Mouse (Mus musculus) heart, embryonic 12.5 days (tissue): ENCODE measurements around the gene Arhgap42. TPM values are rescaled to one million over a fixed set of nuclear protein-coding genes. Genes with fewer than 3 reads are reported as not detected.

Source experiments
- ATAC-seq: fragments of 200-750 bp; cut with Nextera tagmentation; 2 replicates; pipeline ENCODE4 v1.8.0; 2017; ENCODE audit warnings: moderate TSS enrichment, moderate library complexity; ENCODE audit not compliant: insufficient number of reproducible peaks, low FRiP score
- H3K27ac ChIP-seq: fragments of 300-500 bp; sonication (generic); 2 replicates; pipeline ENCODE4 v1.5.1; 2016; ENCODE audit warnings: mild to moderate bottlenecking, moderate library complexity; ENCODE audit not compliant: poor library complexity, severe bottlenecking
- H3K27me3 ChIP-seq: fragments of 300-500 bp; sonication (generic); replicated peaks from 2 replicates; pipeline ENCODE4 v1.6.1; 2016; ENCODE audit warnings: mild to moderate bottlenecking, moderate library complexity
- H3K36me3 ChIP-seq: fragments of 300-500 bp; sonication (generic); 2 replicates; pipeline ENCODE4 v1.6.1; 2016; ENCODE audit warnings: mild to moderate bottlenecking, moderate library complexity
- H3K4me1 ChIP-seq: fragments of 300-500 bp; sonication (generic); replicated peaks from 2 replicates; pipeline ENCODE4 v1.6.1; 2016; ENCODE audit warnings: mild to moderate bottlenecking
- H3K4me2 ChIP-seq: fragments of 300-500 bp; sonication (generic); 2 replicates; pipeline ENCODE4 v1.6.1; 2016; ENCODE audit warnings: mild to moderate bottlenecking, moderate library complexity
- H3K4me3 ChIP-seq: fragments of 300-500 bp; sonication (generic); 2 replicates; pipeline ENCODE4 v1.5.1; 2016; ENCODE audit warnings: mild to moderate bottlenecking
- H3K9ac ChIP-seq: fragments of 300-500 bp; sonication (generic); 2 replicates; pipeline ENCODE4 v1.6.1; 2016; ENCODE audit warnings: mild to moderate bottlenecking, moderate library complexity
- H3K9me3 ChIP-seq: fragments of 300-500 bp; sonication (generic); replicated peaks from 2 replicates; pipeline ENCODE4 v1.6.1; 2016; ENCODE audit warnings: mild to moderate bottlenecking, moderate library complexity
- WGBS: fragments of 180-500 bp; shearing (Covaris S2); methylation state at CpG from one replicate; pipeline ENCODE4 v1.1.7; 2016; 5-methylcytosine and 5-hydroxymethylcytosine counted together
- polyA plus RNA-seq: library from polyadenylated mRNA; unstranded; fragments of >200 nt; fragmentation: Nextera tagmentation; extraction: Ambion mirVana; gene quantifications from 2 replicates; pipeline ENCODE4 v1.2.1, GENCODE M21; 2016

The Arhgap42 gene
- polyA plus RNA-seq, 1 experiment from 2014 or later = 14.8 TPM

GRCm38 (mm10) chr9:9142561-9142960, 96.3 kb downstream of the Arhgap42 start:
- Histone ChIP-seq H3K4me1 (no peaks in the 10 kb centered on the region), H3K4me2 (no peak overlapping the region), H3K4me3 (no peak overlapping the region), H3K27me3 (no peaks in the 10 kb centered on the region), H3K27ac (no peak overlapping the region), H3K9ac (no peak overlapping the region), H3K9me3 (no peaks in the 10 kb centered on the region), H3K36me3 (no peaks in the 10 kb centered on the region)
- 79% methylated on average over 7 of the region's 7 CpGs for WGBS
- no peak for ATAC-seq

- H3K4me1 ChIP-seq = no peaks in the 10 kb centered on the region
- no peak for ATAC-seq
- H3K9me3 ChIP-seq = no peaks in the 10 kb centered on the region
- no peaks in the 10 kb centered on the region for H3K36me3 ChIP-seq
- no peak overlapping the region for H3K4me2 ChIP-seq
- WGBS = 67% methylated on average over 1 of the region's 1 CpGs
- no peaks in the 10 kb centered on the region for H3K27me3 ChIP-seq
- H3K4me3 ChIP-seq = no peak overlapping the region
- H3K27ac ChIP-seq = no peak overlapping the region
- no peak overlapping the region for H3K9ac ChIP-seq
Measured at GRCm38 (mm10) chr9:9142144-9142543, 96.8 kb downstream of the Arhgap42 start.

DNA sequence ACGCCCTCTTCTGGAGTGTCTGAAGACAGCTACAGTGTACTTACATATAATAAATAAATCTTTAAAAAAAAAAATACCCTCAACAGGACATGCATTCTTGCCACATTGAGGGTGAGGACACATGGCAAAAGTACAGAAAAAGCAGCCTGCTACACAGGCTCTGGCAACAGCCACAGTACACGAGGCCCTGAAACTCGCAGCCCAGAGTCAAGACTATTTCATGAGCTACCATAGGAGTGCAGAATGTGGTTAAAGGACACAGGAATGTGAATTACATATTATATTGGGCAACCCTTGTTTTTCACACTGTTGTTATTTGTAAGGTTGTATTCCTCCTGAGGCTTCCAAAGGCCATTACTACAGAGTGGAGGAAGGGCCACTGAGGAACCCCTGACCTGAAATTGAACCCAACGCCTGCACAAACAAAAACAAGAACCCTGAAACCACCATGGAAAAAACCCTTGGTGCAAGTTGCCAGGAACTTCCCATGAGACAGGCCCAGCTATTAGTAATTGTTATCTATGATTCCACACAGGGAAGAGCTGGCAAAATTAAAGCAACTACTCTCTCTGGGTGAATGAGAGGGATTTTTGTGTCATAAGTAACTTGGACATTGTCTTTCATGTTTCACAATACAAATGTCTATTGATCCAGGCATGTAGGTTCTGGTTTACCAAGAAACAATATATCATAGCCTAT, 109.8 kb downstream of the Arhgap42 start:
- H3K9me3 ChIP-seq = no peaks in the 10 kb centered on the region
- no peak for ATAC-seq
- no peak overlapping the region for H3K4me2 ChIP-seq
- H3K27me3 ChIP-seq = no peaks in the 10 kb centered on the region
- H3K4me1 ChIP-seq = peaks cover 9% of the 10 kb centered on the region
- H3K27ac ChIP-seq = no peak overlapping the region
- 84% methylated on average over 4 of the region's 4 CpGs for WGBS
- H3K4me3 ChIP-seq = no peak overlapping the region
- no peaks in the 10 kb centered on the region for H3K36me3 ChIP-seq
- no peak overlapping the region for H3K9ac ChIP-seq

- Histone ChIP-seq H3K9me3 (no peaks in the 10 kb centered on the region), H3K36me3 (no peaks in the 10 kb centered on the region), H3K9ac (no peak overlapping the region), H3K27me3 (no peaks in the 10 kb centered on the region), H3K27ac (no peak overlapping the region), H3K4me1 (peaks cover 9% of the 10 kb centered on the region), H3K4me3 (no peak overlapping the region), H3K4me2 (no peak overlapping the region)
- 33% methylated on average over 4 of the region's 4 CpGs for WGBS
- no peak for ATAC-seq
Measured at GRCm38 (mm10) chr9:9127041-9127755, 111.7 kb downstream of the Arhgap42 start.

DNA sequence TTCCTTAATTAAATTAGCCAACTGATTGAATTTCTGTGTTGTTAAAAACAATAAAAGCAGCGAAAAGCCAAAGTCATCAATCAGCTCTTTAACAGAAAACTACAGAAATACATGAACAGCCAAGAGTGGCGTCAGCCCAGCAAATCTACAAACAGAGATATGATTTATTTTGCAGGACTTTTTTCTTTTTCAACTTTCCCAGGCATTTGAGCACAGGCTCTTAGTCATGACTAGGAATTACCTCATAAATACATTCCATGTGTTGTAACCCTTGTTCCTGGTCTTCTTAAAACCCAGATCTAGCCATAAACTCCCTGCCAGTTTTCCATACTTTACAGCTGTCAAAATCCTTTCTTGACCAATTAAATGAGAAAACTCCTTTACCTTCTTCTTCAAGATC, 114.7 kb downstream of the Arhgap42 start:
- Histone ChIP-seq H3K4me3 (no peak overlapping the region), H3K27me3 (no peaks in the 10 kb centered on the region), H3K36me3 (no peaks in the 10 kb centered on the region), H3K4me2 (no peak overlapping the region), H3K27ac (no peak overlapping the region), H3K4me1 (peaks cover 20% of the 10 kb centered on the region), H3K9me3 (no peaks in the 10 kb centered on the region), H3K9ac (no peak overlapping the region)
- no peak for ATAC-seq
- WGBS = 71% methylated on average over 2 of the region's 2 CpGs

DNA sequence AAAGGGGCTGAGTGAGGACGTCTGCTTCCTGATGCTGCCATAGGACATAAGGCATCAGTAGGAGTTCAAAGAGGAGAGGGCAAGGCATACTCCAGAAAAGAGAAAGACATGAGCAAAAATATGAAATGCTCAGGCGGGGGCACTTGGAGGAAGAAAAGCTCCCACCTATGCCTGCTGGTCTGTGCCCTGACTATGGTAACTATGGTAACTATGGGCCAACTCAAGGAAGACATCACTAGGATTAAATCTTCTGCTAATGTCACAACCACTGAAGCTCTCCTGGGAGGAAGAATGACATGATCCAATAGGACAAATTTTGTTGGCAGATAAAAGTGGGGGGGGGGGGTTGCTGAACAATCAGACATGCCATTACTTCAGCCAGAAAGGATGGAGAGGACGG, 124.6 kb downstream of the Arhgap42 start:
- ATAC-seq = no peak
- WGBS = 62% methylated on average over 3 of the region's 3 CpGs
- H3K4me2 ChIP-seq = no peak overlapping the region
- H3K4me3 ChIP-seq = no peak overlapping the region
- no peaks in the 10 kb centered on the region for H3K4me1 ChIP-seq
- H3K27ac ChIP-seq = no peak overlapping the region
- H3K27me3 ChIP-seq = no peaks in the 10 kb centered on the region
- H3K9me3 ChIP-seq = no peaks in the 10 kb centered on the region
- H3K9ac ChIP-seq = no peak overlapping the region
- no peaks in the 10 kb centered on the region for H3K36me3 ChIP-seq

GRCm38 (mm10) chr9:9113847-9114246, 125.1 kb downstream of the Arhgap42 start:
- Histone ChIP-seq H3K27ac (no peak overlapping the region), H3K36me3 (no peaks in the 10 kb centered on the region), H3K27me3 (no peaks in the 10 kb centered on the region), H3K9me3 (no peaks in the 10 kb centered on the region), H3K9ac (no peak overlapping the region), H3K4me2 (no peak overlapping the region), H3K4me1 (no peaks in the 10 kb centered on the region), H3K4me3 (no peak overlapping the region)
- 28% methylated on average over 1 of the region's 1 CpGs for WGBS
- ATAC-seq = no peak

DNA sequence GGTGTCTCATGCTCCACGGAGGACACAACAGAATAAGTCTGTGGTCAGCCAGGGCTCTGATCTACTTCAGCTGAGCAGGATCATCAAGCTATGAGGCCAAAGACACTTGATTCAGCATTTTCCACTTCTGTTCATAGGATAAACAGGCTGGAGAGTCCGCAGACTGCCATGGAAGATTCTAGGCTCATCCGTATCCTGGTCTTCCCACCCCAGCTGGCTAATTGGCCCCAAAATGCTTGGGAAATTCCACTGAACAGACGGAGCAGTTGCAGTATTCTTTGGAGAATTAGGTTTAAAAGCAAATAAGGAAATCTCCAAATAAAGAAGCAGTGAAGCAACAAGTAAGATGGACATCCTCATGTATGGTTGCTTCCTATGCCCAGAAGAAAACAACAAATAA, 126.0 kb downstream of the Arhgap42 start:
- Histone ChIP-seq H3K27ac (no peak overlapping the region), H3K9me3 (no peaks in the 10 kb centered on the region), H3K4me1 (no peaks in the 10 kb centered on the region), H3K4me2 (no peak overlapping the region), H3K9ac (no peak overlapping the region), H3K27me3 (no peaks in the 10 kb centered on the region), H3K4me3 (no peak overlapping the region), H3K36me3 (no peaks in the 10 kb centered on the region)
- WGBS = 78% methylated on average over 4 of the region's 4 CpGs
- ATAC-seq = no peak

DNA sequence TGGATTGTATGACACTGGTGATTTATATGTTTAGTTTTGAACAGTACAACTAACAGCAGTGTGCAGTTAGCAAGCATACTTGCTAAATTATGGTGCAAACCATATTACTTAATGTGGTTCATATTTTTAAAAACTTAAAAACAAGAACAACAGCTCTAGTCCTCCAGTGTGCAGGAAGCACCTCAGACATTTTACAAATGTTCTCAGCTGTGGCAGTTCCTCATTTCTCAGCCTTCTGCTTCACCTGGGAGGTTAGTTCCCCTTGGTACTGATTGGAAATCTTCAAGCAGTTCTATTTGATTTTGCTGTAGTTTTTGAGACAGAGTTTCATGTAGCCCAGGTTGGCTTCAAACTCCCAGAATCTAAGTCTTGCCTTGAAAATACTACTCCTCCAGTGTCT, 131.2 kb downstream of the Arhgap42 start:
- Histone ChIP-seq H3K4me2 (no peak overlapping the region), H3K27ac (no peak overlapping the region), H3K36me3 (no peaks in the 10 kb centered on the region), H3K4me3 (no peak overlapping the region), H3K27me3 (no peaks in the 10 kb centered on the region), H3K9ac (no peak overlapping the region), H3K4me1 (no peaks in the 10 kb centered on the region), H3K9me3 (no peaks in the 10 kb centered on the region)
- no peak for ATAC-seq

DNA sequence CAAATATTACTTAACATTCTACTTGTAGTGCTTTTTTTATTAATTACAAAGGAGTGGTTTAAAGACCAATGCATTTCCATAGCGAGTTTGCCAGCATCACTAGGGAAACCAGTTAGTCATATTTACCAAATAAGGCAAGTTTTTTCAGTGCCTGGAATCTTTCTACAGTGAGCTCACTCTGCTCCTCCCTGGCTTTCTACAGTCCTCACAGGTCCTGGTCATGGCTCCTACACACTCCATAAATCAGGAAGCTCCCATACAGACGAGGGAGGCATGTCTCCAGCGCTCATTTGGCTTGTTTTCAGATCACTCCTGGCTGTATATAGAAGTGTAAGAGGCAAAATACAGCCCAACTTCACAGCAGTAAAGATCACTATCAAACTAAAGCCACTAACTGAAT, 134.1 kb downstream of the Arhgap42 start:
- no peak for ATAC-seq
- WGBS = 67% methylated on average over 3 of the region's 3 CpGs

DNA sequence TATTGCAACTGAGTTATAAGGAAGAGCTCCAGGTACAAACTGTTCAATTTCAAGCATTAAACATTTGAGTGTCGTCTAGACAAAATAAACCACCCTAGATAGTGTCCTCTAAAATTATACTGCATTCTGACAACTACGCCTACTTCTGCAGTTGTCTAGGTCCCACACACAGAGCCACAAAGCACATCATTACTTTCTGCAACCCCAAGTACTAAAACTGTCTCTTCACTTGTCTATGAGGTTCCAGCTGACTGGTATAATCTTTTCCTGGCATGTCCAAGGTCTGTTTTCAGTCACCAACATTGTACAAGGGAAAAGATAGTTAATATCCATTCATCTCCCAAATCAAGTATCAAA, 136.8 kb downstream of the Arhgap42 start:
- H3K27ac ChIP-seq = no peak overlapping the region
- H3K4me2 ChIP-seq = no peak overlapping the region
- no peak overlapping the region for H3K4me3 ChIP-seq
- H3K36me3 ChIP-seq = no peaks in the 10 kb centered on the region
- no peak for ATAC-seq
- no peaks in the 10 kb centered on the region for H3K9me3 ChIP-seq
- H3K9ac ChIP-seq = no peak overlapping the region
- WGBS = 82% methylated on average over 2 of the region's 2 CpGs
- no peaks in the 10 kb centered on the region for H3K4me1 ChIP-seq
- H3K27me3 ChIP-seq = no peaks in the 10 kb centered on the region

More for the DNA sequence above, 134.1 kb downstream of the Arhgap42 start:
- no peaks in the 10 kb centered on the region for H3K27me3 ChIP-seq
- H3K36me3 ChIP-seq = no peaks in the 10 kb centered on the region
- H3K9ac ChIP-seq = no peak overlapping the region
- H3K4me3 ChIP-seq = no peak overlapping the region
- no peak overlapping the region for H3K4me2 ChIP-seq
- H3K27ac ChIP-seq = no peak overlapping the region
- H3K9me3 ChIP-seq = no peaks in the 10 kb centered on the region
- H3K4me1 ChIP-seq = no peaks in the 10 kb centered on the region
